Mouse (Mus musculus) mouse trophoblast stem cell (cell line): ENCODE measurements around the gene Bdkrb1.

ENCODE experiments used
- in situ Hi-C, 2 experiments: fragments of 300-500 bp; cut with MseI, MboI; formaldehyde crosslinking; loops; 2 replicates in 1 of 2; 3 replicates in 1 of 2; pipeline ENCODE4 v1.15.1; 2025

The Bdkrb1 gene

GRCm38 (mm10) chr12:105597135-105597534 is 5.8 kb upstream of the Bdkrb1 start:
- in situ Hi-C loops = no loop called here

DNA sequence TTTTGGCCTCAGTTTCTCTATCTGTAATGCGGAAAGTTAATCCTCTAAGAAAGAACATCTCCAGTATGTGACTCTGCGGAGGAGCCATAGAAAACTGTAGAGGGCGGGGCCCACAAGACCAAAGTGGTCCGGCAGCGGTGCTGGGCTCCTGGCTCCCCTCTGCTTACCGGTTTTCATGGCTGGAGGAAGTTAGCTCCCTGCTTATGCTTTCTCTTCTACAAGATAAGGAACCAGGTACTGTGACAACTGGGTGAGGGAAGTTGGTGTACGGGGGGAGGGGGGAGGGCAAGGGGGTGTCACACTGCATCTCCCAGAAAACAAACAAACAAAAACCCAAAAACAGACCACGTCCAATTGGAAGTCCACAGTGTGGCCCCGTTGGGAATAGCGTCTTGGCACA is 4.4 kb upstream of the Bdkrb1 start:
- in situ Hi-C loops = no loop called here

GRCm38 (mm10) chr12:105599098-105599497 is 3.8 kb upstream of the Bdkrb1 start:
- in situ Hi-C loops = no loop called here

- in situ Hi-C loops = no loop called here
Observed at GRCm38 (mm10) chr12:105601586-105601985, 1.3 kb upstream of the Bdkrb1 start.

GRCm38 (mm10) chr12:105603904-105604303 is 1.0 kb downstream of the Bdkrb1 start:
- in situ Hi-C loops = no loop called here

DNA sequence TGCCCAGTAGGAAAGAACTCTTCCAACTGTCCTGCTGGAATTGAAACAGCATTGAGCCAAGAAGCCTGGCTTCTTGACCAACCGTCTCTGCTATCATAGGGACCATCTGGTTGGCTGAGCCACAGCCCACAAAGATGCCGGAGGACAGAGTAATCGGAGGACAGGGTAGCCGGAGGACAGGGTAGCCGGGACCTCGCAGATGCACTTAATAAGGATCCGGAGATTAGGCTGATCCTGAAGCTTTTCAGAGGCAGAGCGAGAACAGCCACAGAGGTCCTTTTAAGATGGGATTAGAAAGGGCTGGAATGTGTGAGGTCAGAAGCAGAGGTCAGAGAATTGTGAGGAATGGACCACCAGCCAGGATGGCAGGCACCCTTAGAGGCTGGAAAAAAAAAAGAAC is 2.3 kb downstream of the Bdkrb1 start:
- in situ Hi-C loops = no loop called here

- in situ Hi-C loops = no loop called here
Observed at GRCm38 (mm10) chr12:105606881-105607280, 4.0 kb downstream of the Bdkrb1 start.

DNA sequence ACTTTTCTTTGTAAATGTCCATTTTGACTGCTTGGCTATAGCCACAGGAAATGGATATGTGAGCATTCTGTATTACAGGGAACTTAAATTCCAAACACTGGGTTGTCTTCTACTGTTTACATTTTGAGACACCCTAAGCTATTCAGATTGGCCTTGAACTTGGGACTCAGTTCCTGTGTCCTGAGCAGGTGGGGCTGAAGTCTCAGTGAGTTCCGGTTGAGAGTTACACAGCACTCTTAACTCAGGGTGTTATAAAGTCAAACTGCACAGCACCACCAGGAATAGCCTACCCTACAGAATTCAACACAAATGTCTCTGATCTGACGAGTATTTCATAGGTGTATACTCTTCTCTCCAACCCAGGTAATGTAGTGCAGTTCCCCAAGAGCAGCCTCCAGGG is 8.2 kb downstream of the Bdkrb1 start:
- in situ Hi-C loops = no loop called here

DNA sequence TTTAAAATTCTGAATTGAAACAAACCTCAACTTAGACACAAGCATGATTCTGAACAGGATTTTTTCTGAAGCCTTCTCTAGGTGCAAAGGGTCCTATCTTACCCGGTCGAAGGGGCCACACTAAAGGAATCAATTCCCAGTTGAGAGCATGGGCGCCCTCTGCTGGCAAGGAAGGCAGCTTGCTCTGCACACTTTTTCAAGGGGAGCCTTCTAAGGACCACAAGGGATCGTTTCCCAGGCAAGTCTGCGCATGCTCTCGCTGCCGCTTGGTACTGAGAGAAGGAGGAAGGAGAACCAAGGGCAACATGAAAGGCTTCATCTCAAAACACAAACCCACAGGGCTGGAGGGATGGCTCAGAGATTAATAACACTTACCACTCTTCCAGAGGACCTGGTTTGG is 8.9 kb downstream of the Bdkrb1 start:
- in situ Hi-C loops = no loop called here

GRCm38 (mm10) chr12:105613559-105613958 is 10.7 kb downstream of the Bdkrb1 start:
- in situ Hi-C loops = no loop called here

GRCm38 (mm10) chr12:105622048-105622447 is 19.2 kb downstream of the Bdkrb1 start:
- in situ Hi-C loops = no loop called here

DNA sequence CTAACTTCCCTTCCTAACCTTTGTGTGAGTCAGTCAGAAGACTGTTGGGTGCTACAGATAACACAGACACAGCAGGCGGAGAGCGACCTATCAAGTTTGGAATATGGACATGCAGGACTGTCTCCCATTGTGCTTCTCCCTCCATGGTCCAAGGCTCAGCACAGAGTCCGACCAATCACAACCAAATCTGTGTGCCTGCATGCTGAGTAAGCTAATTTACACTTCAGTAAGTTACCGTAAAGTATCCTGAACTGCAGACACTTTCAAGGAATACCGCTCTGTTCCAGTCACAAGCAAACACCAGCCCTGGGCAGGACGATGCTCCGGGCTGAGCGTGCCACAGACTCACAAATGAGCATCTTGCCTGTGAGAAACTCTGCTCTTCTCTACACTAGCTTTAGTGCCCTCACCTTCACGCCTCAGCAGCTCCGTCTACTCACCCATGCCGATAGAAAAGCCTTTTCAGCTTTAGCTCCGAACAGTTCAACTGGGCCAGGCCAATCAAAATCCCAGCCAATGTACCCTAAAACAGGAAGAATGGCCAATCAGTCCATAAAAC is 20.2 kb downstream of the Bdkrb1 start:
- in situ Hi-C loops = no loop called here

- in situ Hi-C loops = no loop called here
Observed at GRCm38 (mm10) chr12:105625798-105626197, 22.9 kb downstream of the Bdkrb1 start.

DNA sequence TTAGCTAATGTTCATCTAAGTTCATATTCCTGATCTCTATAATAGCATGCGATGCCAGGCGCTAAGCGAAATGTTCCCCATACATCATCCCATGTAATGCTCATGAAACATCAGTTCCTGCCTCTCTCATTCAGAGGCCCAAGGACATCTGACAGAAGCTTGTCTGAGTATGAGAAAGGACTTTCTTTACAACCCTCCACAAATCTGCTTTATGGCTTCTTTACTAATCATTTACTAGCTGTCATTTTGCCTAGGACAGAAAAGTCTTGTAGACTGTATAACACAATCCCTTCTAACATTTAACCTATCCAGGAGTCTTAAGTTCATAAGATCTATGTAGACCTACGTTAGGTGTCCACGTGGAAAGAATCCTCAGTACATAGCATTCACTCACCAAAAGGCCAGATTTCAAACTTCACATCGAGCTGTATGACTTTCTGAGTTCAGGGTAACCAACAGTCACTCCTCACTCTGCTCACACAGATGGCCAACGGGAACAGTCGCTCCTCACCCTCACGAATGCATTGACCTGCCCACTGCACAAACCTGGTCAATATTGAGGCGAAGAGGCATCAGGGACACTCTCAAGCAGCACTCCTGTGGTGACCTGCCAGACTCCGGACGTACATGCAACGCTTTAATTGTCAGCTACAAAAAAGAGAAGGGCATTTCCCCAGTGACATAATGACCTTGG is 31.6 kb downstream of the Bdkrb1 start:
- in situ Hi-C loops = no loop called here

- in situ Hi-C loops = no loop called here
Observed at GRCm38 (mm10) chr12:105636551-105636950, 33.7 kb downstream of the Bdkrb1 start.

DNA sequence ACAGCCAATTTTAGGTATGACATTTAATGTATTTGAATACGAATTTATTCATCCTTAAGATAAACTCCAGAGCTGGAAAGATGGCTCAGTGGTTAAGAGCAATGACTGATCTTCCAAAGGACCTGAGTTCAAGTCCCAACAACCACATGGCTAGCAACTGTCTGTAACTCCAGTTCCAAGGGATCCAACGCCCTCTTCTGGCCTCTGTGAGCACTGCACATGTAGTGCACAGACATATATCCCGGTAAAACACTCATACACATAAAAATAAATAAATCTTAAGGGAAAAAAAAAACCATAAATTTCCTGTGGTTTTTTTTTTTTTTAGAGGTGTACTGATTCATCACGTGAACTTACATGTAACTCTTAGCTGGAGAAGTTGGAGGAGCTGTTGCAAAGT is 34.7 kb downstream of the Bdkrb1 start:
- in situ Hi-C loops = no loop called here

DNA sequence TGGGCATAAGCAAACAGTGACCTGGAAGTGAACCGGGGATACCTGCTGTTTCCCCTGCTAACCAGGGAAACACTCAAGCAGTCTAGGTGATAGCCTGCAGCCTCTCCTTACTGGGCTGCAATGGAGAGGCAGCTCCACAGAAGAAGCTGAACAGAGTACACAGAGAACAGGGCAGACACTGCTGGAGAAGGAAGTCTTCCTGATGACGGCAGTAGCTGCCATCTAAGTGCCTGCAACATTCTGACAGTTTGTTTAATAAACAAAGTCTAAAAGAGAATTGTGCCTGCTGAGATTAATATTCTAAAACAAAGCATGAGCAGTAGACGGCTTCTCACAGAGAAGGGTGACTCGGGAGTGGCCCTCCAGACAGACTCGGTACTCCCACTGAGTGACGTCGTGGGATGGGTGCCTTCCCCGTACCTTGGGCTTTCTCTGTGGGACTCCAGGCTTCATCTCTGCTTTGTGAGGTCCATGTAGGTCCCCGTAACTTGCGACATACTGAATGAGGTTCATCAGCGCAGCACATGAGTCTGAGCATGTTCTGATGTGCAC is 40.0 kb downstream of the Bdkrb1 start:
- in situ Hi-C loops = no loop called here
